Mouse (Mus musculus) thymus, postnatal 4 days (tissue): ENCODE data around the gene Usp5.
"Not testable (repeated sequence)": the region's sequence is repeated elsewhere in the genome, so short reads cannot be mapped to it uniquely, and the experiment has no call there.

Experiments used
- DNase-seq: peaks from one replicate; pipeline ENCODE4 v3.0.0; 2021

Gene Usp5

GRCm38 (mm10) chr6:124840241-124841167, 11.2 kb upstream of the Usp5 start, which contains the start of gene Gnb3:
Gnb3 (minus strand) TSS chr6:124840275.
- DNase-seq = no peak

GRCm38 (mm10) chr6:124839805-124840204, 10.5 kb upstream of the Usp5 start:
- DNase-seq = no peak

- DNase-seq = no peak
Observed at GRCm38 (mm10) chr6:124836411-124836810, 7.1 kb upstream of the Usp5 start.

GRCm38 (mm10) chr6:124835531-124835930, 6.2 kb upstream of the Usp5 start:
- no peak for DNase-seq

GRCm38 (mm10) chr6:124834512-124835081, 5.3 kb upstream of the Usp5 start:
- DNase-seq = no peak

GRCm38 (mm10) chr6:124831649-124832048, 2.4 kb upstream of the Usp5 start:
- no peak for DNase-seq

- not testable (repeated sequence) for DNase-seq
Observed at GRCm38 (mm10) chr6:124831199-124831598, 1.9 kb upstream of the Usp5 start.

- peak; percentile 90 for DNase-seq
Observed at GRCm38 (mm10) chr6:124829799-124830700, 766 bp upstream of the Usp5 start.

GRCm38 (mm10) chr6:124828101-124828592, 1.1 kb downstream of the Usp5 start:
- DNase-seq = peak; percentile 49

- DNase-seq = no peak
Observed at GRCm38 (mm10) chr6:124822049-124822448, 7.2 kb downstream of the Usp5 start.

GRCm38 (mm10) chr6:124820891-124821290, 8.4 kb downstream of the Usp5 start:
- DNase-seq = no peak

GRCm38 (mm10) chr6:124817971-124818370, 11.3 kb downstream of the Usp5 start:
- no peak for DNase-seq

GRCm38 (mm10) chr6:124817563-124817962, 11.7 kb downstream of the Usp5 start:
- no peak for DNase-seq

GRCm38 (mm10) chr6:124817125-124817524, 12.2 kb downstream of the Usp5 start:
- no peak for DNase-seq

- no peak for DNase-seq
Observed at GRCm38 (mm10) chr6:124816611-124817010, 12.7 kb downstream of the Usp5 start.

GRCm38 (mm10) chr6:124814858-124815774, 14.2 kb downstream of the Usp5 start:
- no peak for DNase-seq

- no peak for DNase-seq
Observed at GRCm38 (mm10) chr6:124814448-124814847, 14.8 kb downstream of the Usp5 start.

GRCm38 (mm10) chr6:124813933-124814332, 15.4 kb downstream of the Usp5 start, which contains the start of gene Tpi1:
Tpi1 (minus strand) TSS chr6:124814296.
- peak; percentile 85 for DNase-seq

- peak; percentile 82 for DNase-seq
Observed at GRCm38 (mm10) chr6:124813496-124813895, 15.8 kb downstream of the Usp5 start.

GRCm38 (mm10) chr6:124812848-124813247, 16.4 kb downstream of the Usp5 start:
- DNase-seq = peak; percentile 33

GRCm38 (mm10) chr6:124811701-124812560, 17.4 kb downstream of the Usp5 start:
- peak; percentile 33 for DNase-seq
